Mouse (Mus musculus) hindbrain, embryonic 12.5 days (tissue): ENCODE measurements around the gene Supt5. TPM values are rescaled to one million over a fixed set of nuclear protein-coding genes. Genes with fewer than 3 reads are reported as not detected.

Experiments used
- ATAC-seq: fragments of 200-750 bp; cut with Nextera tagmentation; 2 replicates; pipeline ENCODE4 v1.8.0; 2017; ENCODE audit warnings: moderate TSS enrichment; ENCODE audit not compliant: low FRiP score
- H3K27ac ChIP-seq: fragments of 300-500 bp; sonication (generic); 2 replicates; pipeline ENCODE4 v1.5.1; 2016; ENCODE audit warnings: mild to moderate bottlenecking
- H3K27me3 ChIP-seq: fragments of 300-500 bp; sonication (generic); 2 replicates; pipeline ENCODE4 v1.6.1; 2016; ENCODE audit warnings: mild to moderate bottlenecking
- H3K36me3 ChIP-seq: fragments of 300-500 bp; sonication (generic); 2 replicates; pipeline ENCODE4 v1.6.1; 2016; ENCODE audit warnings: mild to moderate bottlenecking
- H3K4me1 ChIP-seq: fragments of 300-500 bp; sonication (generic); 2 replicates; pipeline ENCODE4 v1.6.1; 2016
- H3K4me2 ChIP-seq: fragments of 300-500 bp; sonication (generic); replicated peaks from 2 replicates; pipeline ENCODE4 v1.6.1; 2016; ENCODE audit warnings: mild to moderate bottlenecking
- H3K4me3 ChIP-seq: fragments of 300-500 bp; sonication (generic); 2 replicates; pipeline ENCODE4 v1.5.1; 2016; ENCODE audit warnings: mild to moderate bottlenecking
- H3K9ac ChIP-seq: fragments of 300-500 bp; sonication (generic); 2 replicates; pipeline ENCODE4 v1.6.1; 2016; ENCODE audit warnings: mild to moderate bottlenecking, moderate library complexity
- H3K9me3 ChIP-seq: fragments of 300-500 bp; sonication (generic); replicated peaks from 2 replicates; pipeline ENCODE4 v1.6.1; 2016; ENCODE audit warnings: mild to moderate bottlenecking
- WGBS: fragments of 180-500 bp; shearing (Covaris S2); methylation state at CpG from one replicate; pipeline ENCODE4 v1.1.7; 2016; 5-methylcytosine and 5-hydroxymethylcytosine counted together
- polyA plus RNA-seq: library from polyadenylated mRNA; unstranded; fragments of >200 nt; fragmentation: Nextera tagmentation; extraction: Ambion mirVana; gene quantifications from 2 replicates; pipeline ENCODE4 v1.2.1, GENCODE M21; 2016

The Supt5 gene
- polyA plus RNA-seq, 1 experiment from 2014 or later: 105 TPM

DNA sequence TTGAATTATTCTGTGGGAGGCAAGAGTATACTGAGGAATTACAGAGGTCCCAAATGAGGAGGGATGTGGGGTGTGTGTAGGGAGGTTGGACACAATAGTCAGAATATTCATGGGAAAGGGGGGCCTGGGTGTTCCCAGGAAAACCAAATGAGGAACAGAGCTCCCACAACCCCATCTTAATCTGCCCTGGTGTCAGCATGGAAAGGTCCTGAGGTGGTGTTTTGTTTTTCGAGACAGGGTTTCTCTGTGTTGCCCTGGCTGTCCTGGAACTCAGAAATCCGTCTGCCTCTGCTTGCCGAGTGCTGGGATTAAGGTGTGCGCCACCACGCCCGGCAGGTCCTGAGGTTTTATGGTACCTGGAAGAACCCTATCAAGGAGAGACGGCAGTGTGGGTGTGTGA is 19.9 kb upstream of the Supt5 start:
- no peak overlapping the region for H3K4me3 ChIP-seq
- H3K27me3 ChIP-seq: no peaks in the 10 kb centered on the region
- H3K4me1 ChIP-seq: peaks cover 22% of the 10 kb centered on the region
- H3K27ac ChIP-seq: 0 out of 2 replicates have a peak overlapping the region, but pooled peaks have one; percentile 60
- H3K36me3 ChIP-seq: peaks cover 64% of the 10 kb centered on the region
- 71% methylated on average over 7 of the region's 7 CpGs for WGBS
- no peak for ATAC-seq
- H3K9ac ChIP-seq: no peak overlapping the region
- no peaks in the 10 kb centered on the region for H3K9me3 ChIP-seq
- no peak overlapping the region for H3K4me2 ChIP-seq

DNA sequence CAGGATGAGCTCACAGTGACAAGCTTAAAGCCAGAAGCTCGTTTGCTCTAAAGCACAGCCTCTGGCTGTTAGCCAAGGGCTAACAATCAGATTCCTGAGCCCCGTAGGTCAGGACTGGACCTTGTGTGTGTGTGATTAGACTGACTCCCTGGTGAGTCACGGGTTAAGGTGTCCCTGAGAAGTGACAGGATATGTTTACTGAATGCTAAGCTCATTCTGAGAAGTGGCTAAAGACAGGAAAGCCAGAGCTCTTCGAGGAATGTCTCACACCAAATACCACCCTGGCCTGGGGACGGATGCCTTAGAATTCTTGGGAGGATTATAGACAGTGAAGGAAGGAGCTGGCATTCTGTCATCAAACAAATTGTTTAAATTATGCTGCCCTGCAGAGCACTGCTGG is 19.4 kb upstream of the Supt5 start:
- Histone ChIP-seq H3K27ac (peak overlapping the region; percentile 60; the same call in 1 of the 2 replicates), H3K4me3 (no peak overlapping the region), H3K36me3 (peaks cover 65% of the 10 kb centered on the region), H3K9me3 (no peaks in the 10 kb centered on the region), H3K27me3 (no peaks in the 10 kb centered on the region), H3K4me1 (peaks cover 22% of the 10 kb centered on the region), H3K9ac (no peak overlapping the region), H3K4me2 (no peak overlapping the region)
- no peak for ATAC-seq
- WGBS: 20% methylated on average over 5 of the region's 5 CpGs

DNA sequence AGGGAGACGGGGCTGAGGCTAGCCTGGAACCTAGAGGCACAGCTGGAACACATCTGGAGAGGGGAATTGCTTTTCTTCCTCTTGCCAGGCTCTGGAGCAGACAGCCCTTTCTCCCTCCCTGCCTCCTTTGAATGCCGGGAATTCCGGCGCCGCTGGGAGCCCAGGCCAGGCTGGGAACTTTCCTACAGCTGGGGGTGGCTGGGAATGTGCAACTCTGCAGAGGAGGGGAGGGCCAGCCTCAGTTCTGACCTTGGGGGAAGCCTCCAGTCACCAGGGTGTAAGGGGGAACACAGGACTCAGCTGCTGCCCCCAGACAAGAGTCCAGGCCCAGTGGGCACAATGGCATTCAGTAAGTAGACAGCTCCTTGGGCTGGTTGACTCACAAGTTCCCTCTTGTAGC is 18.4 kb upstream of the Supt5 start:
- Histone ChIP-seq H3K4me2 (no peak overlapping the region), H3K36me3 (peaks cover 60% of the 10 kb centered on the region)
- ATAC-seq: no peak

DNA sequence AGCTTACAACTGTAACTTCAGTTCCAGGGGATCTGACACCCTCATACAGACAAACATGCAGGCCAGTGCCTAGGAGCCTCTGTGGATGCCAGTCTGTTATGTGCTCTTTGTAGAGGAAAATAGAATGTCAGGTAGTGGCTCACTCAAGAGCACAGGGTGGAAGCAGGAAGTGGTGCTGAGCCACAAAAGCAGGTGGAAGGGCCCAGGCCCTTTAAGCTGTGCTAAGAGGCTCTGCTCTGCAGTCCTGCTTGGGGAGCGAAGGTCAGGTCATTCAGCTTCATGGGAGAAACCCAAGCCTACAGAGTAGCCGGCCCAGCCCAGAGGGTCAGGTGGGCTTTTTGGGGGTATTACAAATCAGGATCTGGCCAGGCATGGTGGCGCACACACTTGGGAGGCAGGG is 16.7 kb upstream of the Supt5 start:
- peaks cover 30% of the 10 kb centered on the region for H3K4me1 ChIP-seq
- no peak overlapping the region for H3K9ac ChIP-seq
- peaks cover 43% of the 10 kb centered on the region for H3K36me3 ChIP-seq
- H3K27me3 ChIP-seq: no peaks in the 10 kb centered on the region
- H3K9me3 ChIP-seq: no peaks in the 10 kb centered on the region
- no peak overlapping the region for H3K27ac ChIP-seq
- WGBS: 95% methylated on average over 3 of the region's 3 CpGs
- H3K4me2 ChIP-seq: no peak overlapping the region
- no peak overlapping the region for H3K4me3 ChIP-seq
- ATAC-seq: no peak

More for the DNA sequence above, 18.4 kb upstream of the Supt5 start:
- Histone ChIP-seq H3K4me1 (peaks cover 22% of the 10 kb centered on the region), H3K27ac (peak overlapping the region; percentile 60), H3K27me3 (no peaks in the 10 kb centered on the region), H3K9me3 (no peaks in the 10 kb centered on the region), H3K9ac (no peak overlapping the region), H3K4me3 (no peak overlapping the region)
- WGBS: 0% methylated on average over 5 of the region's 5 CpGs

DNA sequence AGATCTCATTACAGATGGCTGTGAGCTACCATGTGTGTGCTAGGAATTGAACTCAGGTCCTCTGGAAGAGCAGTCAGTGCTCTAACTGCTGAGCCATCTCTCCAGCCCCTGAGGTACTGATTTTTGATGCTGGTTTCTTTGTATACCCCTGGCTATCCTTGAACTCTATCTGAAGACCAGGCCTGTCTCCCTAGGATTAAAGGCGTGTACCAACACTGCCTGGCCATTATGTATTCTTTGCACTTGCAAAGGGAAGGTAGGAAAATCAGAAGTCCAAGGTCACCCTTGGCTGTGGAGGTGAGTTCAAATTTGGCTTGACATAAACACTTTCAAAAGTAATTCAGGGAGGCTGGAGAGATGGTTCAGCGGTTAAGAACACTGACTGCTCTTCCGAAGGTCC is 16.1 kb upstream of the Supt5 start:
- no peak for ATAC-seq
- Histone ChIP-seq H3K27ac (no peak overlapping the region), H3K36me3 (peaks cover 37% of the 10 kb centered on the region), H3K27me3 (no peaks in the 10 kb centered on the region), H3K4me1 (peaks cover 35% of the 10 kb centered on the region), H3K4me2 (no peak overlapping the region), H3K9ac (no peak overlapping the region), H3K9me3 (no peaks in the 10 kb centered on the region), H3K4me3 (no peak overlapping the region)
- WGBS: 84% methylated on average over 3 of the region's 3 CpGs

DNA sequence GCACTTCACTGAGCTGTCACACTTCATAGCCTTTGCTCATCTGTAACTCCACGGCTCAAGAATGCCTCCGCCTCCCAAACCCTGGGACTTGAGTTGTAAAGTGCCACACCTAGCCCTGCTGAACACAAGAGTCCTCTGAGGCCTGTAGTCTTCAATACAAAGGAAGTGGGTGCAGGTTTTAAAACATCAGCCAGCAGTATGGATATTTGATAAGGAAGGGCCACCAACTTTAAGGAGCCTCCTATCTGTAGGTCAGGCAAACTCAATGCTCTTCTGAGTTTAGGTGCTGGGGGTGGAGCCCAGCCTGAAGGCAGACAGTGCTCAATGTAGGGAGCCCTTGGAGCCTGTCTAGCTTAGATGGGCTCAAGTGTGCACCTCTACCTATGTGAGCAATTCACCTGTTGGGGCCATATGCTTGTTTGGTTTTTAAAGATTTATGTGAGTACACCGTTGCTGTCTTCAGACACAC is 15.6 kb upstream of the Supt5 start:
- no peaks in the 10 kb centered on the region for H3K27me3 ChIP-seq
- H3K9ac ChIP-seq: no peak overlapping the region
- 85% methylated on average over 3 of the region's 3 CpGs for WGBS
- H3K36me3 ChIP-seq: peaks cover 33% of the 10 kb centered on the region
- H3K27ac ChIP-seq: no peak overlapping the region
- H3K4me1 ChIP-seq: peaks cover 37% of the 10 kb centered on the region
- ATAC-seq: no peak
- H3K9me3 ChIP-seq: no peaks in the 10 kb centered on the region
- no peak overlapping the region for H3K4me2 ChIP-seq
- no peak overlapping the region for H3K4me3 ChIP-seq

DNA sequence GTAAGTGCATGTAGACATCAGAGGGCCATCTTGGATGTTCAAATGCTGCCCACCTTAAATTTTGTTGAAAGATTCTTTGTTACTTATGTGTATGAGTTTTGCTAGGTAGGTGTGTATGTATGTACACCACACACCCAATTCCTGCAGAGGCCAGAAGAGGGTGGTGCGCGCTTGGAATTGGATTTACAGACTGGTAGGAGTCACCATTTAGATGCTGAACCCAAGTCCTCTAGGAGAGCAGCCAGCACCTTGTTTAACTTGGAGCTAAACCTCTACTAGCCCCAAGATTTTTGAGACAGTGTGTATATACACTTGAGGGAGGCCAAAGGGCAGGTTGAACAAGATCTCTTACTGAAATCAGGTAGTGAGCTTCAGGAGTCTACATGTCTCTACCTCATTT is 14.7 kb upstream of the Supt5 start:
- no peaks in the 10 kb centered on the region for H3K27me3 ChIP-seq
- no peak overlapping the region for H3K4me3 ChIP-seq
- no peak overlapping the region for H3K27ac ChIP-seq
- no peak overlapping the region for H3K9ac ChIP-seq
- WGBS: 97% methylated on average over 2 of the region's 2 CpGs
- H3K4me2 ChIP-seq: no peak overlapping the region
- peaks cover 30% of the 10 kb centered on the region for H3K36me3 ChIP-seq
- peaks cover 32% of the 10 kb centered on the region for H3K4me1 ChIP-seq
- H3K9me3 ChIP-seq: no peaks in the 10 kb centered on the region
- no peak for ATAC-seq

DNA sequence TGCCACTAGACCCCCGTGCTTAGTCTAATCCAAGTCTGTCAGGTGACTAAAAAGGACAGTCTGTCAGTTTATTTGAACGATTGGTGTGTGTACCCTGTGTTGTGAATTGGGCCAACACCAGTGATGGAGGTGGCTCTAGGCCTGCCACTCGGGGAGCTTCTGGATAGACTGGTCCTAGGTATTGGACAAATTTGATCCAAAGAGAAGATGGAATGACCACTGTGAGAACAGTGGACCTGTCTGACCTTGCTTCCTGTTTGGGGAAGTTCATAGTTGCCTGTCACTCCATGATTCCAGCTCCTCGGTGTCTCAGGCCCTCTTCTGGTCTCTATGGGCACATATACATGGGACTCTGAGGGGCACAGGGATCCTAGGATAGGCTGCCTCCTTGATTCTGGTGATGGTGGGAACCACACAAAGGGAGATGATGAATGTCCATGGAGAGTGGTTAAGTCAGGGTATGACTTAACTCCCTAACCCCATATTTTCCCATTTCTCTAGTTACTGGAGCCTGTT is 13.2 kb upstream of the Supt5 start:
- peaks cover 17% of the 10 kb centered on the region for H3K4me1 ChIP-seq
- ATAC-seq: no peak
- H3K27me3 ChIP-seq: no peaks in the 10 kb centered on the region
- WGBS: 57% methylated on average over 4 of the region's 4 CpGs
- H3K9ac ChIP-seq: peak overlapping the region; percentile 94
- peaks cover 30% of the 10 kb centered on the region for H3K36me3 ChIP-seq
- peak overlapping the region; percentile 96 for H3K4me2 ChIP-seq
- H3K27ac ChIP-seq: no peak overlapping the region
- no peaks in the 10 kb centered on the region for H3K9me3 ChIP-seq
- peak overlapping the region; percentile 90 for H3K4me3 ChIP-seq

DNA sequence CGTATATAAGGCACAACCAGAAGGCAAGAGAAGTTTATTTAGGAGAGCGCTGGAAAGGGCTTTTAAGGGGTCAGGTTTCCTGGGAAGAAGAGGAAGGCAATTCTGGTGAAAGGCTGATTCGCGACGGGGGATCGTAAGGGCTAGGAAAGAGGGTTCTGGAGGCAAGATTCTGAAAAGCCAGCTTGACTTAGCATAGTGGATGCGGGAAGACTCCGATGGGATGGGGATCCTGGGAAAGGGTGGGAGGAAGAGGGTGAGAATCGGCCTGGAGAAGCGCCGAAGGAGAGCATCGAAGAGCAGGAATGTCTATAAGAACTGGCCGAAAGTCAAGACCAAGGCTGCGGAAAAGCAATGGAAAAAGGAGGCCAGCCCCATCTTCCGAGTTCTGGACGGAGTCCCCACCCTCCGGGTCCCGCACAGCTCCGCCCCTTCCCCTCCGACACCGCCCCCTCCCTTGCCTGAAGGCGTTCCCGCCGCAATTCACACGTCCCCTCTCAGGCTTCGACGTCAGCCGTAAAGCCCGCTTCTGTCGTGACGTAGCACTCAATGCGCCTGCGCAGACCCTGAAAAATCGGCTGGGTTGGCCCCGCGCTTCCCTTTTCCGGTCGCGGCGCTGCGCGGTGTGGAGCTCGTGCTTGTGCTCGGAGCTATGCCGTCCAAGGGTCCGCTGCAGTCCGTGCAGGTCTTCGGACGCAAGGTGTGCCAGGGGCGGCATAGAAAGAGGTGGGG is 11.8 kb upstream of the Supt5 start, which contains the start of gene Rps16:
Gene Rps16 (plus strand): TSS at position 498 of the 729 bp plus-strand sequence.
- Histone ChIP-seq H3K9ac (peak within 1 kb of the TSS; percentile 94), H3K9me3 (no peaks in the 10 kb centered on the region), H3K27ac (peak within 1 kb of the TSS; percentile 77), H3K4me2 (peak within 1 kb of the TSS; percentile 96), H3K4me1 (peaks cover 15% of the 10 kb centered on the region), H3K4me3 (peak within 1 kb of the TSS; percentile 90), H3K27me3 (no peaks in the 10 kb centered on the region), H3K36me3 (peaks cover 29% of the 10 kb centered on the region)
- ATAC-seq: peak; percentile 95
- under 1% methylated on average over 47 of the region's 50 CpGs for WGBS

DNA sequence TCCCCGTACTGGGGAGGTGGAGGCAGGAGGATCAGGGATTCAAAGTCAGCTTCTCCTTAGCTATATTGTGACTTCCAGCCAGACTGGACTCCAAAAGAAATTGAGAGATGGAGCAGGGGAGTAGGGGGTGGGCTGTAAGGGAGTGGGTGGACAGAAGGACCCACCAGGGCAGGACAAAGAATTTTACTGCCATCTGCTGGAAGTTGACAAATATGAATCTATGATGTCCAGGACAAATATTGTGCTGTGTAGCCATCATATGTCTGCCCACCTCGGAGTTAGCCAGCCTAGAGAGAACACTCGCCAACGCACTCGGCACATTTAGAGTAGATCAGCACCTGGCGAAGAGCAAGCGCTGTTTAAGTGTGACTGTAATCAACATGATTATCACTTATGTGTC is 10.1 kb upstream of the Supt5 start:
- no peaks in the 10 kb centered on the region for H3K9me3 ChIP-seq
- no peak overlapping the region for H3K4me2 ChIP-seq
- peaks cover 12% of the 10 kb centered on the region for H3K36me3 ChIP-seq
- H3K27me3 ChIP-seq: no peaks in the 10 kb centered on the region
- peaks cover 15% of the 10 kb centered on the region for H3K4me1 ChIP-seq
- no peak for ATAC-seq
- no peak overlapping the region for H3K4me3 ChIP-seq
- no peak overlapping the region for H3K9ac ChIP-seq
- WGBS: 86% methylated on average over 7 of the region's 7 CpGs
- H3K27ac ChIP-seq: no peak overlapping the region

DNA sequence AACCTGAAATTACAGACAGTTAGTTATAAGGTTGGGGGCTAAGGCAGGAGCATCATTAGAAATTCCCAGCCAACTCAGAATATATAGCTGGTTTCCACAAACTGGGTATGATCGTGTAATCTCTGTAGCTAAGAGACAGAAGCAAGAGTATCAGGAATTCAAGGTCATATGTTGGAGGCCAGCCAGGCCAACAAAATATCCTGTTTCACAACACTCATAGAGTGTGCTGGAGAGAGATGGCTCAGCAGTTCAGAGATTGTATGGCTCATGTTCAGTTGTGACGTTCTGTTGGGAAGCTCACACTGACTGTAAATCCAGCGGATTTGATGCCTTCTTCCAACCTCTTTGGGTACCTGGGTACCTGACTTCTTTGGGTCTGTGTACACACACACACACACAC is 9.2 kb upstream of the Supt5 start:
- no peaks in the 10 kb centered on the region for H3K9me3 ChIP-seq
- peaks cover 15% of the 10 kb centered on the region for H3K4me1 ChIP-seq
- ATAC-seq: no peak
- H3K36me3 ChIP-seq: 0 out of 2 replicates have a peak, but pooled peaks cover 4% of the 10 kb centered on the region
- no peak overlapping the region for H3K27ac ChIP-seq
- WGBS: 86% methylated on average over 3 of the region's 3 CpGs
- H3K4me3 ChIP-seq: no peak overlapping the region
- no peak overlapping the region for H3K9ac ChIP-seq
- no peak overlapping the region for H3K4me2 ChIP-seq
- no peaks in the 10 kb centered on the region for H3K27me3 ChIP-seq

DNA sequence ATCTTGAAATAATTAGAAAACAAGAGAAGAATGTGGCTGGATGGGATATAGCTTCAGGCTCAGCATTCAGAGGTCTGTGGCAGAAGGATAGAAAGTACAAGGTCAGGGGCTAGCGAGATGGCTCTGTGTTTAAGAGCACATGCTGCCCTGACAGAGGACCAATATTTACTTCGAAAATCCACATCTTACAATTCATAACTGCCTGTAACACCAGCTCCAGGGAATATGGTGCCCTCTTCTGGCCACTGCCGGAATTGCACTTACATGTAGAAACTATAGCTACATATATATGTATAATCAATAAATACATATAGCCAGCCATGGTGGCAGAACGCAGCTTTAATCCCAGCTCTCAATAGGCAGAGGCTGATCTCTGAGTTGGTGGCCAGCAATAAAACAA is 6.1 kb upstream of the Supt5 start:
- H3K9ac ChIP-seq: no peak overlapping the region
- WGBS: 5% methylated on average over 4 of the region's 4 CpGs
- H3K9me3 ChIP-seq: no peaks in the 10 kb centered on the region
- peaks cover 3% of the 10 kb centered on the region for H3K4me1 ChIP-seq
- no peaks in the 10 kb centered on the region for H3K27me3 ChIP-seq
- ATAC-seq: no peak
- H3K27ac ChIP-seq: no peak overlapping the region
- H3K4me2 ChIP-seq: no peak overlapping the region
- no peak overlapping the region for H3K4me3 ChIP-seq
- H3K36me3 ChIP-seq: no peaks in the 10 kb centered on the region

DNA sequence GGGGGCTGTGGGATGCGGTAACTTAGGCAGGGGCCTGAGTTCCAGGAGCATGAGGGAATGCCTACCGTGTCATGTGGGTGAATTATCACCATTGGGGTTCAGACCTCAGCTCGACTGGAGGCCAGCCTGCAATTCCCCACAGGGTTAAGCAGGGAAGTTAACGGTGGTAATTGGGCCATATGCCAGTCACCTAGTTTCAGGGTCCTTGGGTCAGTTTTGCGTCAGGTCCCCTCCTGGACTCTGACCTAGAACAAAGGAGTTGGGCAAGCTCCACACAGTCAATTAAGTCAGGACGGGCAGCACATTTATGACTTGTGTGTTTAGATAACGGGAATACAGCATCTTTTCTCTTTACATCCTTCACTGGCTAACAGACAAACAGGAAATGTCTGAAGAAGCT is 2.8 kb upstream of the Supt5 start:
- no peak overlapping the region for H3K4me2 ChIP-seq
- H3K4me1 ChIP-seq: peaks cover 9% of the 10 kb centered on the region
- no peak for ATAC-seq
- H3K4me3 ChIP-seq: no peak overlapping the region
- no peaks in the 10 kb centered on the region for H3K9me3 ChIP-seq
- H3K36me3 ChIP-seq: no peaks in the 10 kb centered on the region
- 0 out of 2 replicates have a peak overlapping the region, but pooled peaks have one; percentile 18 for H3K9ac ChIP-seq
- 54% methylated on average over 7 of the region's 7 CpGs for WGBS
- H3K27ac ChIP-seq: no peak overlapping the region
- H3K27me3 ChIP-seq: no peaks in the 10 kb centered on the region
